Mouse (Mus musculus): ENCODE data around the gene Npdc1.

Gene Npdc1

GRCm38 (mm10) chr2:25399051-25399450 is at the start of gene Npdc1:
Gene Npdc1 (plus strand): TSS chr2:25399351.
- DNase-seq (ENCODE audit: low read depth, low spot score), result no peak

GRCm38 (mm10) chr2:25349499-25349898 is 49.7 kb upstream of the Npdc1 start:
- no peak for DNase-seq (ENCODE audit: low read depth, low spot score)

GRCm38 (mm10) chr2:25350701-25351100 is 48.5 kb upstream of the Npdc1 start:
- no peak for DNase-seq (ENCODE audit: low read depth, low spot score)

- no peak for DNase-seq (ENCODE audit: low read depth, low spot score)
These were observed 44.9 kb upstream of the Npdc1 start for GRCm38 (mm10) chr2:25354211-25354610.

GRCm38 (mm10) chr2:25355419-25356066 is 43.6 kb upstream of the Npdc1 start:
- DNase-seq (ENCODE audit: low read depth, low spot score), result no peak

GRCm38 (mm10) chr2:25356208-25357079 is 42.7 kb upstream of the Npdc1 start, which contains the start of gene Dpp7:
Gene Dpp7 (minus strand): TSS chr2:25356359.
- DNase-seq (ENCODE audit: low read depth, low spot score), result peak; percentile 94

- no peak for DNase-seq (ENCODE audit: low read depth, low spot score)
These were observed 39.3 kb upstream of the Npdc1 start for GRCm38 (mm10) chr2:25359848-25360247.

- no peak for DNase-seq (ENCODE audit: low read depth, low spot score)
These were observed 35.5 kb upstream of the Npdc1 start for GRCm38 (mm10) chr2:25363478-25364178.

- no peak for DNase-seq (ENCODE audit: low read depth, low spot score)
These were observed 34.8 kb upstream of the Npdc1 start for GRCm38 (mm10) chr2:25364313-25364712.

GRCm38 (mm10) chr2:25364761-25365090 is 34.4 kb upstream of the Npdc1 start:
- no peak for DNase-seq (ENCODE audit: low read depth, low spot score)

- DNase-seq (ENCODE audit: low read depth, low spot score), result peak; percentile 76
These were observed 33.9 kb upstream of the Npdc1 start, which contains the start of gene Uap1l1 for GRCm38 (mm10) chr2:25365091-25365761. Gene Uap1l1 (minus strand): TSS chr2:25365682.

GRCm38 (mm10) chr2:25369996-25370395 is 29.2 kb upstream of the Npdc1 start:
- no peak for DNase-seq (ENCODE audit: low read depth, low spot score)

- DNase-seq (ENCODE audit: low read depth, low spot score), result peak; percentile 96
These were observed 27.1 kb upstream of the Npdc1 start, which contains the start of gene Sapcd2 for GRCm38 (mm10) chr2:25371764-25372643. Gene Sapcd2 (plus strand): TSS chr2:25372321.

GRCm38 (mm10) chr2:25372644-25373391 is 26.3 kb upstream of the Npdc1 start:
- DNase-seq (ENCODE audit: low read depth, low spot score), result no peak

GRCm38 (mm10) chr2:25373431-25373830 is 25.7 kb upstream of the Npdc1 start:
- DNase-seq (ENCODE audit: low read depth, low spot score), result no peak

GRCm38 (mm10) chr2:25376589-25376988 is 22.6 kb upstream of the Npdc1 start:
- DNase-seq (ENCODE audit: low read depth, low spot score), result peak; percentile 71

- DNase-seq (ENCODE audit: low read depth, low spot score), result no peak
These were observed 14.7 kb upstream of the Npdc1 start for GRCm38 (mm10) chr2:25384492-25384891.

- DNase-seq (ENCODE audit: low read depth, low spot score), result no peak
These were observed 7.9 kb upstream of the Npdc1 start for GRCm38 (mm10) chr2:25391266-25391665.

GRCm38 (mm10) chr2:25394281-25395221 is 4.6 kb upstream of the Npdc1 start:
- peak; percentile 29 for DNase-seq (ENCODE audit: low read depth, low spot score)
